Mouse (Mus musculus) hindbrain, embryonic 15.5 days (tissue): ENCODE results near the gene Adora2a. TPM values are rescaled to one million over a fixed set of nuclear protein-coding genes. Genes with fewer than 3 reads are reported as not detected.
A peak's percentile ranks its signal among the peaks of the same experiment; 100 is the strongest.

Experiments
- ATAC-seq: fragments of 200-750 bp; cut with Nextera tagmentation; 2 replicates; pipeline ENCODE4 v1.8.0; 2017; ENCODE audit warnings: low read depth, moderate number of reproducible peaks, moderate TSS enrichment; ENCODE audit not compliant: low FRiP score
- H3K27ac ChIP-seq: fragments of 300-500 bp; sonication (generic); replicated peaks from 2 replicates; pipeline ENCODE4 v1.5.1; 2015; ENCODE audit warnings: mild to moderate bottlenecking, inconsistent platforms
- H3K27me3 ChIP-seq: fragments of 300-500 bp; sonication (generic); 2 replicates; pipeline ENCODE4 v1.6.1; 2015; ENCODE audit warnings: control low read depth, inconsistent platforms
- H3K36me3 ChIP-seq: fragments of 300-500 bp; sonication (generic); 2 replicates; pipeline ENCODE4 v1.6.1; 2015; ENCODE audit warnings: control low read depth, inconsistent platforms
- H3K4me1 ChIP-seq: fragments of 300-500 bp; sonication (generic); replicated peaks from 2 replicates; pipeline ENCODE4 v1.6.1; 2015; ENCODE audit warnings: control low read depth, inconsistent platforms
- H3K4me2 ChIP-seq: fragments of 300-500 bp; sonication (generic); 2 replicates; pipeline ENCODE4 v1.6.1; 2015; ENCODE audit warnings: moderate library complexity, mild to moderate bottlenecking, inconsistent platforms
- H3K4me3 ChIP-seq: fragments of 300-500 bp; sonication (generic); 2 replicates; pipeline ENCODE4 v1.5.1; 2015; ENCODE audit warnings: mild to moderate bottlenecking, inconsistent platforms
- H3K9ac ChIP-seq: fragments of 300-500 bp; sonication (generic); 2 replicates; pipeline ENCODE4 v1.6.1; 2015; ENCODE audit warnings: inconsistent platforms
- H3K9me3 ChIP-seq: fragments of 300-500 bp; sonication (generic); 2 replicates; pipeline ENCODE4 v1.6.1; 2016; ENCODE audit warnings: control low read depth, inconsistent platforms
- whole genome bisulfite sequencing: fragments of 180-500 bp; shearing (Covaris S2); methylation state at CpG from one replicate; pipeline ENCODE4 v1.1.7; 2015; 5-methylcytosine and 5-hydroxymethylcytosine counted together
- polyA plus RNA-seq: library from polyadenylated mRNA; unstranded; fragments of >200 nt; fragmentation: Nextera tagmentation; extraction: Ambion mirVana; gene quantifications from 2 replicates; pipeline ENCODE4 v1.2.1, GENCODE M21; 2015

Adora2a gene
- polyA plus RNA-seq, 1 experiment from 2014 or later = 3.5 TPM

DNA sequence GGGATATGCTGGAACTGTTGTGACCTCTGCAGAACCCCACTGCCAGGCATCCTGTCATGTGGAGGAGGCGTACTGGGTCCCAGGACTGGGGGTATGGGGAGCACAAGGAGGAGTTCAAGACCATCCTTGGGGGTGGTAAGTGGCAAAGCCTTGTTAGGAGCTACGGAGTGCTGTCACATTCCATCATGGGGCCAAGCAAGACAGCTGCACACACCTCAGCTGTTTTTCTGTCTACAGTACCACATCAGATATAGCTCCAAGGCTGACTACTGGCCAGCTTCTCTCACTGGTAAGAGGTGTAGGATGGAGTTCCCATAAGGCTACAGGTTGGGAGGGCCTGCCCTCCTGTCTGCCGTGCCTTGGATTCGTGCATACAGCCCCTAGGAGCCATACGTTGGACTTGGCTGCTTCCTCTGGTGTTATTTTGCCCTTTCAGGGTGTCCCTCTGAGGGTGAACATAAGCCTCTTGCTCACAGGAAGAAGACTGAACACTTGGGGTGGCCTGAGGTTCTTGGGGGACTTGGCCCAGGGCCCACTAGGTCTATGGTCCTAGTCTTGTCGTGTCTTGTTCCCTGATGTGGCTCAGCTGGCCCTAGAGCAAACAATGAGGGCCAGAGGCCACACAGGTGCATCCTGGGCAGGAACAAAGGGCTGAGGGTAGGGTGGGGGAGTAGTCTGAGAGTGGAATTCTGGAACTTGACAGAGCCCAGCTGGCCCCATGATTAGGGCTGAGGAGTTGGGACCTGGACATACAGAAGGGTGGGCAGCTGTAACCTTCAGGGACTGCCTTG lies 2.3 kb upstream of the Adora2a start:
- Histone ChIP-seq H3K9me3 (no peaks in the 10 kb centered on the region), H3K4me2 (no peak overlapping the region), H3K4me1 (peaks cover 12% of the 10 kb centered on the region), H3K36me3 (peaks cover 12% of the 10 kb centered on the region), H3K9ac (no peak overlapping the region), H3K27me3 (peaks cover 22% of the 10 kb centered on the region), H3K4me3 (no peak overlapping the region), H3K27ac (no peak overlapping the region)
- WGBS = 73% methylated on average over 6 of the region's 6 CpGs
- no peak for ATAC-seq

DNA sequence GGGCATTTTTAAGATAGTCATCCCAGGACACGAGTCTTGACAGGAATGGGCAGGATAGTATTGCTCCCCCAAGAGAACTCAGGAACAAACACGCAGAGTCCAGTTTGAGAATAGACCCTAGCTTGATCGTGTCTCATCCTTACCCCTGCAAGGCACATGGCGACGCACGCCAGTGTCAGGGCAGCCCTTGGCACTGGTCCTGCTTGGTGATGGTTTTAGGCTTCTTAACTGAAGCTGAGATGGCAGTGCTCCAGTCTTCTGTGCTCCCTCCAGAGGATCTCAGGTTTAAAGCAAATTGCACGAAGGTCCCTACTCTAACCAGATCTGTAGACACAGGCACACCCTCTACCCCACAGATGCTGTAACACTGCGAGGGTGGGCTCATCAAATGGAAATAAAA lies 921 bp upstream of the Adora2a start:
- Histone ChIP-seq H3K4me3 (no peak overlapping the region), H3K4me1 (peaks cover 12% of the 10 kb centered on the region), H3K27ac (no peak overlapping the region), H3K9ac (no peak overlapping the region), H3K9me3 (no peaks in the 10 kb centered on the region), H3K4me2 (no peak overlapping the region), H3K27me3 (peaks cover 23% of the 10 kb centered on the region), H3K36me3 (no peaks in the 10 kb centered on the region; the same call in 1 of the 2 replicates)
- 75% methylated on average over 8 of the region's 8 CpGs for WGBS
- ATAC-seq = no peak

DNA sequence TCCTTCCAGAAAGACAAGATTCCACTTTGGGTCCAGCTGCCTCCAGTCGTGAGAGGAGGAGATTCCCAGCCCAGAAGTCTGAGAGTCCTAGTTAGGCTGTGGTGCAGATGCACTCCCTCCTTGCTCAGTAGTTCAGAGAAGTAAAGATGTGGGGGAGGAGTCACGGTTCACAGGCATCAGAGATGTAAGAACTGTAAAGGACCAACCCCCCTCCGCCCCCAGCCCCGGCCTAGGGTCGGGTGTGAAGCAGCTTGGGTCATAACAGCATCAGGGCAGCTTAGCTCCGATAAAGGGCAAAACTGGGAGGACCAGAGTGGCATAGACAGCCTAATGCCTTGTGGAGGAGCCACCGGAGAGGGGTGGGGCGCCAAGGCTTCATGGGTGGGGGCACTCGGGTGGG lies 205 bp upstream of the Adora2a start:
- Histone ChIP-seq H3K9ac (no peak overlapping the region), H3K27ac (no peak overlapping the region), H3K4me1 (peaks cover 12% of the 10 kb centered on the region), H3K9me3 (no peaks in the 10 kb centered on the region), H3K27me3 (peaks cover 23% of the 10 kb centered on the region), H3K4me2 (peak overlapping the region; percentile 52), H3K4me3 (peak overlapping the region; percentile 37), H3K36me3 (no peaks in the 10 kb centered on the region)
- ATAC-seq = peak; percentile 27; the same call in 1 of the 2 replicates
- WGBS = 8% methylated on average over 9 of the region's 9 CpGs

DNA sequence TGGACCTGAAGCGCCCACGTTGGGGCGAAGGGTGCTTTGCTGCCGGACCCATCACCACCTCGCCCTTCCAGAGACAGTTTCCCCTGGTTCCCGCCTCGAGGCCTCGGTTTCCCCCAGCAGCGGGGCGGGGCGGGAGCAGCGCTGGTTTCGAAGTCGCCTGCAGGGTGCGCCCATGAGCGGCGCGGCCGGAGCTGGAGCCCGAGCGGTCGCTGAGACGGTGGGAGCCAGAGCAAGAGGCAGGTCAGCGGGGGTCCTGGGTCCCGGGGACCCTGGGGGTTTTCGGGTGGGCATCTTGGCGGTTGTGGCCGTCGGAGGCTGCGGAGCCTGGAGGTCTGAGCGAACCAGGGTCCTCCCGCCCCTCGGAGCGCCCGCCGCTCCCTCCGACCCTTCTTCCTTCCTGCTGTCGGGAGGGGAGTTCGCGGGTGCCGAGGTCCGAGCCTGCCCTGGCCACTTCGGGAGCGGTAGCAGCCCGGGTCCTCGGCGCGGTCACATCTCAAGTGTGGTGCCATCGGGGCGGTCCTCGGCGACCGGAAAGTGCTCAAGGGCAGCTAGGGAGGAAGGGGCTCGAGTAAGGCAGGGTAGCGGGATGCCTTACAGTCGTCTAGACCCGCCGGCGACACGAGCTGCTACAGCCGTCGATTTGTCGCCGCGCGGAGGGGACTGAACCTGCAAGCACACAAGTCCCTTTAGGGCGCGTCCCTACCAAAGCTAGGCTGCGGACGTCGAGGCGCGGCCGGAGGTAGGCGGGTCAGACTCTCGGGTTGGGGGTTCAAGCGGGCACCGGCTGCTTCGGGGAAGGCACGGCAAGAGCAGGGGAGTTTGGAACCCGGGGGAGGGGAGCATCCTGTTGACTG lies 458 bp downstream of the Adora2a start:
- H3K4me2 ChIP-seq = peak overlapping the region; percentile 52
- H3K9ac ChIP-seq = peak overlapping the region; percentile 20
- H3K9me3 ChIP-seq = no peaks in the 10 kb centered on the region
- 1% methylated on average over 72 of the region's 81 CpGs for WGBS
- H3K27ac ChIP-seq = peak overlapping the region; percentile 10; the same call in 1 of the 2 replicates
- H3K4me1 ChIP-seq = peaks cover 12% of the 10 kb centered on the region
- H3K4me3 ChIP-seq = peak overlapping the region; percentile 37
- peak; percentile 46; the same call in 1 of the 2 replicates for ATAC-seq
- no peaks in the 10 kb centered on the region for H3K36me3 ChIP-seq
- H3K27me3 ChIP-seq = peaks cover 23% of the 10 kb centered on the region

DNA sequence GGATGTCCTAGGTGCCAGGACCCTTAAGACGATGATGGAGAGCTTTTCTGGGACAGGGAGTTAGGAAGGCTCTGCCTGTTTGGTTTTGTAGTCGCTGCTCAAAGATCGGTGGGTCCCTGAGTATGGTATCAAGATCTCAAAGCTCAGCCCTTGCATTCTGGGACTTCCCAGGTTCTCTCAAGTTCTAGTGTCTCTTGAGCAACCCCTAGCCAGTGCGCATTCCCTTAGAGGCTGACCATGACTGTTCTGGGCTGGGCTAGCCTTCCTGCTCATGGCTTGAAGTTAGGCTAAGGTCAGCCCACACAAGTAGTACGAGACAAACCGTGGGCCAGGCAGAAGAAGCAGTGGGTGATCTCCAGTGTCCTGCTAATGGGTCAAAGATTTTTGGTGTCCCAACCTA lies 1.5 kb downstream of the Adora2a start:
- Histone ChIP-seq H3K9me3 (no peaks in the 10 kb centered on the region), H3K4me1 (peaks cover 12% of the 10 kb centered on the region), H3K4me2 (peak overlapping the region; percentile 52; the same call in 1 of the 2 replicates), H3K27ac (no peak overlapping the region), H3K9ac (no peak overlapping the region), H3K36me3 (no peaks in the 10 kb centered on the region), H3K4me3 (peak overlapping the region; percentile 37), H3K27me3 (peaks cover 23% of the 10 kb centered on the region)
- WGBS = 83% methylated on average over 6 of the region's 6 CpGs
- ATAC-seq = no peak

DNA sequence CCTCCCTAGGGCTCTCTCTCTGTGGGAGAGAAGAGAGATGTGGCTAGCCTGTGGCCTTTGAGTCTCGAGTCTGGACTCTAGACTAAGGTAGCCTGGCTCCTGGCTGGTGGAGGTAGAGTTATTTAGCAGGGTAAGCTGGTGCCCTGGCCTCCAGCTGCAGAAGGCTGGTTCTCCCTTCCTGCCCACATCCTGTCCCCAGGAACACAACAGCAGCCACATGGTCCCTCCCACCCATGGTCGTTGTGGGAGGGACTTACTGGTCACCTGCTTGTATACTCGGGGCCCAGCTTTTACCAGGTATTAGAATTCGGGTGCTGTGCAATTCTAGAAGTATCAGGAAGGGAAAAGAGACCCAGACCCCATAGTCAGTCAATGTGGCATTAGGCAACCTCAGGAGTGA lies 3.6 kb downstream of the Adora2a start:
- Histone ChIP-seq H3K4me2 (no peak overlapping the region), H3K27ac (no peak overlapping the region), H3K9ac (no peak overlapping the region), H3K4me1 (peaks cover 12% of the 10 kb centered on the region), H3K9me3 (no peaks in the 10 kb centered on the region), H3K36me3 (no peaks in the 10 kb centered on the region), H3K27me3 (peaks cover 23% of the 10 kb centered on the region), H3K4me3 (no peak overlapping the region)
- ATAC-seq = no peak
- 69% methylated on average over 4 of the region's 4 CpGs for WGBS

DNA sequence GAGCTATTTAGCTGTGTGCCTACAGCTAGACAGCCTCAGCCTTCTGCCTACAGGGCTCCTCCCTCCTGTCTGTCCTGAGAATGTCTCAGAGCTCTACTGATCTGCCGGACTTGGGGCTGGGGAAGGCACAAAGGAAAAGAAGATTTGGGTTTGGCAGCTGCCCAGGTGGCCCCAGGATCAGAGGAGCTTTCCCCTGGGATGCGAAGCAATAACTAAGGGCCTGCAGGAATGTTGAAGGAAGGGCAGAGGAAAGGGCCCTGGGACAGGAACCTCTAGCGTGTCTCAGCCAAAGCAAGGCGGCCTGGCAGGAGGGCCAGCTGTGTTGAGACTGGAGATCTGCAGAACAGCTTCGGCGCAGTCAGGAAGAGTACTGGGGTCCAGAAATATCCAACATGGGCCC lies 6.3 kb downstream of the Adora2a start:
- WGBS = 56% methylated on average over 6 of the region's 6 CpGs
- no peak for ATAC-seq

DNA sequence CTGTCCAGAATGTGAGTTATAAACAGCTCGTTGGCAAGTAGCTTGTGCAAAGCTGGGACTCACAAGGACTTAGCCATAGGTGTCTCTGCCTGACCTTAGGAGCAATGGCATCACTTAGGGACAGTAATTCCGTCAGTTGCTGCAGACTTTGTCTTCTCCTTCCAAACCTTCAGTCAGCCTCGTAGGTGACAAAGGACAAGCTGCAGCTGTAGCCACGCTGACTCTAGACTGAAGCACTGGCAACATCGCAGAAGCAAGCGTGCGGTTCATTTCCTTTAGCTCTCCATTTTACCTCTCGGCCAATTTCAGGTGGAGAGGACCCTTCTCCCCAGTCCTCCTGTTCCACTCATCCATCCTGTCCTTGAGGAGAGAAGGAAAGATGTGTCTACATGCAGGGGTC lies 7.3 kb downstream of the Adora2a start:
- Histone ChIP-seq H3K9me3 (no peaks in the 10 kb centered on the region), H3K9ac (no peak overlapping the region), H3K36me3 (no peaks in the 10 kb centered on the region), H3K27ac (no peak overlapping the region), H3K4me1 (no peaks in the 10 kb centered on the region), H3K4me2 (no peak overlapping the region), H3K4me3 (no peak overlapping the region), H3K27me3 (peaks cover 4% of the 10 kb centered on the region)
- 88% methylated on average over 8 of the region's 8 CpGs for WGBS
- ATAC-seq = no peak

More for the DNA sequence above, 6.3 kb downstream of the Adora2a start:
- Histone ChIP-seq H3K27me3 (peaks cover 14% of the 10 kb centered on the region), H3K4me2 (no peak overlapping the region), H3K4me3 (no peak overlapping the region), H3K4me1 (no peaks in the 10 kb centered on the region), H3K9me3 (no peaks in the 10 kb centered on the region), H3K36me3 (no peaks in the 10 kb centered on the region), H3K9ac (no peak overlapping the region), H3K27ac (0 out of 2 replicates have a peak overlapping the region, but pooled peaks have one; percentile 14)

DNA sequence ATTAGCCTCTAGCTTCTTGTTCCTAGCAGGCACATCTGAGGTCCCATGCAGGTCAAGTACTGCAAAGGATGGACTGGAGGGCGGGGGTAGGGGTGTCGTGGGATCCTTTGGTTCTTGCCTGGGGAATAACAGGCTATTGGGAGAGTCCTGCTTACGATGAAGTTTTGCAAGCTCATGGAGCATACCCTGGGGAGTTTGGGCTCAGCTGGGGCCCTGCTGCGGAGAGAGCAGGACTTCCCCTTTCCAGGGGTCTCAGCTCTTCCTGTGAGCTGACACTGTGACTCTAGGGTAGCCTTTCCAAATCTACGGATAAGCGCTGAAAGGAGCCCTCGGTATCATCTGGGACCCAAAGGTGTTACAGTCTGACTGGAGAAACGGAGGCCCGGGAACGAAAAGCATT lies 7.7 kb downstream of the Adora2a start:
- Histone ChIP-seq H3K36me3 (no peaks in the 10 kb centered on the region), H3K4me2 (no peak overlapping the region), H3K4me1 (no peaks in the 10 kb centered on the region), H3K4me3 (no peak overlapping the region), H3K9me3 (no peaks in the 10 kb centered on the region), H3K9ac (no peak overlapping the region), H3K27ac (no peak overlapping the region), H3K27me3 (0 out of 2 replicates have a peak, but pooled peaks cover under 1% of the 10 kb centered on the region)
- WGBS = 74% methylated on average over 10 of the region's 10 CpGs
- ATAC-seq = no peak

DNA sequence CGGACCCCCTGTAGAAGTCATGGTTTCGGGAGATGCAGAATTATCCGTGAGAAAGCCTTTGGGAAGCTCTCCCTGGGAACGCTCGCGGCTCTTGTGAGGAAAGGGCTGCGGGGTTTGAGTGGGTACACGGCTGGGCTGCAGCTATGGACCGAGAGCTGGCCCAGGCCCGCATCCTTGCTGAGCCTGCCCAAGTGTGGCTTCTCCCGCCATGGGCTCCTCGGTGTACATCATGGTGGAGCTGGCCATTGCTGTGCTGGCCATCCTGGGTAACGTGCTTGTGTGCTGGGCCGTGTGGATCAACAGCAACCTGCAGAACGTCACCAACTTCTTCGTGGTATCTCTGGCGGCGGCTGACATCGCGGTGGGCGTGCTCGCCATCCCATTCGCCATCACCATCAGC lies 9.1 kb downstream of the Adora2a start:
- H3K9ac ChIP-seq = no peak overlapping the region
- no peak for ATAC-seq
- H3K27ac ChIP-seq = no peak overlapping the region
- no peaks in the 10 kb centered on the region for H3K9me3 ChIP-seq
- no peaks in the 10 kb centered on the region for H3K27me3 ChIP-seq
- no peaks in the 10 kb centered on the region for H3K36me3 ChIP-seq
- no peak overlapping the region for H3K4me3 ChIP-seq
- H3K4me1 ChIP-seq = no peaks in the 10 kb centered on the region
- H3K4me2 ChIP-seq = no peak overlapping the region
- WGBS = 96% methylated on average over 23 of the region's 23 CpGs

DNA sequence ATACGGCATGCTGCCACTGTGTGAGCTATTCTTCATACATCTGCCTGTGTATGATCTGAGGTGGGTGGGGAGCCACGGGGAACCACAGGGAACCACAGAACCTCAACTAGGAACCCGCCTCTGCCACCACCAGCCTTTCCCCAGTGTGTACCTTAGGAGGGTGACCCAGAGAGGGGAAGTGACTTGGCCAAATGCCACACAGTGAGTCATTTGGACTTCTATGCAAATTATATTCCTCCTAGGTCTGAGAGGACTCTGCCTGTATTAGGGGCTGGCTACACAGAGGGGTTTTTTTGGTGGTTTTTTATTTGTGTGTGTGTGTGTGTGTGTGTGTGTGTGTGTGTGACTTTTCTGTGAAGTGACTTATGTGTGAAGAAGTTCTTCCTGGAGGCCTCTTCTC lies 9.9 kb downstream of the Adora2a start:
- WGBS = 76% methylated on average over 3 of the region's 3 CpGs
- Histone ChIP-seq H3K27me3 (no peaks in the 10 kb centered on the region), H3K36me3 (no peaks in the 10 kb centered on the region), H3K4me3 (no peak overlapping the region), H3K4me1 (no peaks in the 10 kb centered on the region), H3K4me2 (no peak overlapping the region), H3K9me3 (no peaks in the 10 kb centered on the region), H3K27ac (no peak overlapping the region), H3K9ac (no peak overlapping the region)
- ATAC-seq = no peak

DNA sequence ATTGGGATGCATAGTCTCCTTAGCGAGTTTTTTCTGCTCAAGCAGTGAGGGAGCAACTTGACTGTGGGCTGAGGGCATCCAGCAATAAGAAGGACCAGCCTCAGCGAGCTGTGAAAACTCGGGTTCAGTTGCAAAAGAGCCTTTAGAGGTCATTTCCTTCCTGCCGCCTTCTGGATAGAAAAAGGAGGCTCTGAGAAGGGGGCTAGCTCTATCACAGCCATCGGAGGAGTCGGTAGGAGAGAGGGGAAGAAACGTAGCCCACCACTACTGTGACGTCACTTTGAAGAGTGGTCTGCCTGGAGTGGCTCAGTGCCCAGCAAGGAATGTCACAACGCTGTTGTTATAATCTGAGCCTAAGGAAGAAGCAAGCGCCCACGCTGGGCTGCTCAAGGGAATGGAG lies 10.4 kb downstream of the Adora2a start:
- Histone ChIP-seq H3K27ac (no peak overlapping the region), H3K36me3 (no peaks in the 10 kb centered on the region), H3K4me3 (no peak overlapping the region), H3K4me1 (no peaks in the 10 kb centered on the region), H3K9ac (no peak overlapping the region), H3K9me3 (no peaks in the 10 kb centered on the region), H3K4me2 (no peak overlapping the region), H3K27me3 (no peaks in the 10 kb centered on the region)
- WGBS = 79% methylated on average over 11 of the region's 11 CpGs
- no peak for ATAC-seq
